ENCODE assay signal across 9 mouse cellular contexts in the genomic region with DNA sequence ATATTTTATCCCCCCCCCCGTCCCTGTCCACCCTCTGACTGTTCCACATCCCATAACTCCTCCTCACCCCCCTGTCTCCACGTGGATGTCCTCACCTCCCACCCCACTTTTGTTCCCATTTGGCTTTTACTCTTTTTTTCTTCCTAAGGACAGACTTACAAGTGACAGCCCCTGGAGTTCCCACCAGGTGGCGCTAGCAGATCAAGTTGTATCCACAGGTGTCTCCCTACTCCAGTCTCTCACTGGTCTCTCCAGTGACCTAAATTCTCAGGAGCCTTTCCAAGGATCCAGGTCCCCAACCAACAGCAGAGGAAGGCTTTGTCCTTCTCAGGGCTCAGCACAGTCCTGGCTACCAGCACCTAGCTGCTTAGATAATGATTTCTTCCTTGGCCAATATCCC.
DNase-seq lines count a peak whose midpoint lies in the region; TF ChIP-seq lines count a peak whose summit lies in the region.
"Had no signal": no experiment of that assay in that cellular context is flagged by ENCODE, and none has a peak within 500 bp of the region (broad histone marks: within the 10 kb centered on the region; RNA-seq: fewer than 3 reads in every experiment).

No protein-coding gene starts in this region.

- H3K4me1 ChIP-seq in heart, adult 2 months (ENCODE audit: control insufficient read depth, insufficient read depth, low read length): no peaks in the 10 kb centered on the region
- H3K4me1 ChIP-seq: limb, embryonic 12.5 days had no signal

- no peaks in the 10 kb centered on the region for H3K27me3 ChIP-seq in heart, adult 2 months (ENCODE audit: control insufficient read depth, insufficient read depth, low read length)
- H3K27me3 ChIP-seq: limb, embryonic 12.5 days had no signal

- no peak for TF ChIP-seq EP300 in heart, adult 2 months (IDR thresholded peaks at IDR 0.05; ENCODE audit: insufficient read depth, low read depth, low read length)

- H3K9ac ChIP-seq in heart, adult 2 months (ENCODE audit: low read depth, low read length): no peak overlapping the region
- H3K9ac ChIP-seq: limb, embryonic 12.5 days had no signal

- peak; percentile 43 for TF ChIP-seq CTCF in heart, adult 2 months (IDR thresholded peaks at IDR 0.05)

- intact Hi-C loops in heart, adult 2 months (cut with DNase I): no loop called here

- DNase-seq in heart, adult 2 months: peak in 1 of 2 experiments; percentile 2
- no peak for DNase-seq in heart, adult 11 months
- DNase-seq in 3T3-L1 (ENCODE audit: low read depth, low spot score): peak; percentile 61
- peak; percentile 23 for DNase-seq in adrenal gland, adult 8-10 months
- peak; percentile 59 for DNase-seq in embryo, embryonic 11.5 days (ENCODE audit: low read depth, low spot score)
- peak; percentile 35 to 80 for DNase-seq in kidney, postnatal 36 days
- peak; percentile 1 for DNase-seq in lung, postnatal 25 days (ENCODE audit: low spot score)
- DNase-seq in natural killer cell, adult 2 months (ENCODE audit: low spot score in 2 of 2): no peak

- H3K79me2 ChIP-seq in heart, adult 2 months (replicated peaks; ENCODE audit: control insufficient read depth, insufficient read depth, low read length): no peaks in the 10 kb centered on the region

- no peak for TF ChIP-seq POLR2A in heart, adult 2 months (IDR thresholded peaks at IDR 0.05; ENCODE audit: insufficient read depth, low read depth, low read length)

- H3K27ac ChIP-seq in heart, adult 2 months: no peak overlapping the region
- H3K27ac ChIP-seq: limb, embryonic 12.5 days had no signal

- H3K4me3 ChIP-seq in heart, adult 2 months: no peak overlapping the region
- H3K4me3 ChIP-seq: limb, embryonic 12.5 days had no signal

- no peaks in the 10 kb centered on the region for H3K36me3 ChIP-seq in heart, adult 2 months (ENCODE audit: control insufficient read depth, insufficient read depth, low read length)
- H3K36me3 ChIP-seq: limb, embryonic 12.5 days had no signal

- 4% methylated on average over 3 of the region's 3 CpGs for WGBS in heart, adult 2 months

Comparison
In these comparisons a context has a peak if more than half of its experiments do, and no peak if none do; other contexts are left out.
1. DNase-seq: peak in 3T3-L1 (single experiment), adrenal gland, adult 8-10 months (single experiment), embryo, embryonic 11.5 days (single experiment), kidney, postnatal 36 days (2 of 2) and lung, postnatal 25 days (single experiment); none in heart, adult 11 months (single experiment) and natural killer cell, adult 2 months (0 of 2).